Mouse (Mus musculus) C2C12 (cell line): Measurements from ENCODE around the gene Sart3. TPM values are rescaled to one million over a fixed set of nuclear protein-coding genes. Genes with fewer than 3 reads are reported as not detected.

Source experiments
- H3K27me3 ChIP-seq: one replicate; pipeline ENCODE4 v1.6.1; 2011; ENCODE audit not compliant: control insufficient read depth, insufficient read depth, insufficient read length
- H3K36me3 ChIP-seq: one replicate; pipeline ENCODE4 v1.6.1; 2011; ENCODE audit not compliant: control insufficient read depth, insufficient read depth
- H3K4me3 ChIP-seq: one replicate; pipeline ENCODE4 v1.5.1; 2011; ENCODE audit warnings: mild to moderate bottlenecking, control low read depth; ENCODE audit not compliant: poor library complexity, insufficient read depth, severe bottlenecking
- H3K79me2 ChIP-seq: one replicate; pipeline ENCODE4 v1.6.1; 2011; ENCODE audit not compliant: control insufficient read depth, insufficient read depth
- H3K79me3 ChIP-seq: one replicate; pipeline ENCODE4 v1.6.1; 2011; ENCODE audit warnings: low read depth, control low read depth
- H3ac ChIP-seq: one replicate; pipeline ENCODE3; 2011; ENCODE audit warnings: low read depth; ENCODE audit not compliant: control insufficient read depth, insufficient read length
- CEBPB ChIP-seq: IDR thresholded peaks from one replicate; pipeline ENCODE4 v1.6.1; 2011; ENCODE audit warnings: low read depth, mild to moderate bottlenecking, control low read depth, moderate library complexity
- CTCF ChIP-seq: IDR thresholded peaks from one replicate; pipeline ENCODE4 v1.5.1; 2011; ENCODE audit not compliant: control insufficient read depth, insufficient read depth, insufficient read length
- FOSL1 ChIP-seq: IDR thresholded peaks from one replicate; pipeline ENCODE4 v1.8.0; 2011; ENCODE audit warnings: mild to moderate bottlenecking, low read length; ENCODE audit not compliant: poor library complexity, insufficient read depth, severe bottlenecking
- MAX ChIP-seq: IDR thresholded peaks from one replicate; pipeline ENCODE4 v1.6.1; 2011; ENCODE audit warnings: mild to moderate bottlenecking, control low read depth
- MYOD1 ChIP-seq: IDR thresholded peaks from one replicate; pipeline ENCODE4 v1.6.1; 2011; ENCODE audit warnings: low read depth; ENCODE audit not compliant: control insufficient read depth, insufficient read length
- MYOG ChIP-seq: IDR thresholded peaks from one replicate; pipeline ENCODE4 v1.6.1; 2011; ENCODE audit not compliant: control insufficient read depth, insufficient read length; ENCODE audit errors: extremely low read depth
- USF1 ChIP-seq: IDR thresholded peaks from one replicate; pipeline ENCODE4 v1.6.1; 2011; ENCODE audit warnings: low read depth, mild to moderate bottlenecking, control low read depth, moderate library complexity
- polyA plus RNA-seq: library from polyadenylated mRNA; unstranded; fragments of >200 nt; fragmentation: generic; extraction: Trizol; gene quantifications from one replicate; pipeline ENCODE4 v1.2.1, GENCODE M21; 2012; ENCODE audit warnings: missing spikeins

The Sart3 gene
- polyA plus RNA-seq, 1 experiment, result 53.4 TPM

DNA sequence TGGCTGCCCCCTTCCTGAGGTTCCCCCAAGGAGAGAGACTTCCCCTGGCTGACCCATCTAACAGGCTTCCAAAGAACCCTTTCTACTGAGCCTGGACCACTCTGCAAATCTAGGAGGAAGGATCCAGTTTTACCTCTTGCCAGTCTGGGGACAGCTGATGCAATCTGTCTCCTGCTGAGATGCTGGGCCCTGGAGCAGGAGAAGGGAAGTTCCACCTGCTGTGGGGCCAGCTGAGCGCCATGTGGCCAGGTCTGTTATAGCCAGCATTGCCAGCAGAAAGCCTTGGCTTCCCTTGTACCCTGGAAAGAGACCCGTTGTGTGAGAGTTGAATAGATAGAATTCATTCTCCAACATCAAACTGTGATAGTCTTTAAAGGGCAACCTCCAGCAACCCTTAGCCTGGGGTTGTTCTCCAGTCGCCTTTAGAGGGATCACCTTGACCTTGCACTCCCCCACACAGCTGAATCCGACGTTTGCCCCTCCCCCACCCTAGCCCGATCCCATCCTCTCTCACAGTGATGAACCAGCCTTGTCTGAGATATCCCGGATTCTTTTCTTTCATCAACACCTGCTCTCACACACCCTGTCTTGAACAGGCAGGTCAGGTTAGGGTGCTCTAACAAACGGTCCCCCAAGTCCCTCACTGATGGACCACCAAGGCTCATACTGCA, 48.6 kb downstream of the Sart3 start:
- H3K4me3 ChIP-seq, result no peak overlapping the region
- H3K79me2 ChIP-seq, result no peaks in the 10 kb centered on the region
- TF ChIP-seq MYOG (no peak), MAX (no peak), FOSL1 (no peak), CTCF (no peak), MYOD1 (no peak), CEBPB (no peak), USF1 (no peak)
- H3K36me3 ChIP-seq, result no peaks in the 10 kb centered on the region
- H3K27me3 ChIP-seq, result peaks cover 34% of the 10 kb centered on the region
- H3ac ChIP-seq, result no peak overlapping the region
- no peaks in the 10 kb centered on the region for H3K79me3 ChIP-seq

DNA sequence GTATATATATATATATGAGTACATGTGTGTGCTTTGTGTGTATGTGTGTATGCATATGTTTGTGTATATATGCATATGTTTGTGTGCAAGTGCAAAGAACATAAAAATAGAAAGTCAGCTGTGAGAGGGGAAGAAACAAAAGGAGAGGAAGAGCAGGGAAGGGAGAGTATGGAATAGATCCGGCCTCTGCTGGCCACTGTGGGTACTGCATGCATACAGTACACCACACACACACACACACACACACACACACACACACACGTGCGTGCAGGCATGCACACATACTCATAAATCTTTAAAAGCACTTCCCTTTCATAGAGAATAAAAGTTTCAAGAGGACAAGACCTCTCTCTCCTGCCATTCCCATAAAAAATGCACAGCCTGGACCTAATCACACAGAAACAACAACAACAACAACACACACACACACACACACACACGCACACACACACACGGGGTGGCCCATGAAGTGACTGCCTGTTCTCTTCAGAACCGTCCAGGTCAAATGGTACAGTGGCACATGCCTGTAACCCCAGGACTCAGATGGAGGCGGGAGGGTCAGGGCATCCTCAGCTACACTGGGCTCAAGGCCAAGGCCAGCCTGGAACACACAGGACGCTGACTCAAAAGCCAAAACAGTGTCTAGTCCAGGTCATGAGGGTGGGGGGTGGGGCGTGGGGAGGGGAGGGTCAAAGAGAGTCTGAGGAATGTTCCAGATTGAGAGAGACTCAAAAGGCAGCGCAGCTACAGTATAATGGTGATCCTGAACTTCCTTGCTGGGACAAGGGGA, 49.9 kb downstream of the Sart3 start:
- H3K79me3 ChIP-seq, result no peaks in the 10 kb centered on the region
- H3ac ChIP-seq, result no peak overlapping the region
- no peaks in the 10 kb centered on the region for H3K79me2 ChIP-seq
- no peaks in the 10 kb centered on the region for H3K36me3 ChIP-seq
- H3K4me3 ChIP-seq, result no peak overlapping the region
- TF ChIP-seq CTCF (no peak), MAX (no peak)
- peaks cover 25% of the 10 kb centered on the region for H3K27me3 ChIP-seq

DNA sequence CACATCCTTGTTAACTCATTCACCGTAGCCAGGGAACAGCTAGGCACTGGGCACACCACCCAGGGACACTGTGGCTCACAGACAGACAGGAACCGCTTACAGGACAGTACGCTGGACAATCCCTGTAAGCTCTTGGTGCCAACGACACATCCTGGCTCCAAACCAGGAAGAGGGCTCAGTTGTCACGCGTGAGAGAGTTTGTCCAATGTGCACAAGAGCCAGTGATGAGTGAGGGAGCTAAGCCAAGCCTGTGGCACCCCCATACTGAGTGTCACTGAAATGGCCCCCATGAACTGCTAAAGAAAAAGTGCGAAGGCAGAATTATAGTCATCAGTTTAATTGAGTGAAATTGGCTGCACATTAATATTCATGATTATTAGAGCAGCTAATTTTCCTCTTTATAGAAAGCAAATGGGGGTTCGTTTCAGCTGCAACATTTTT, 53.1 kb downstream of the Sart3 start:
- TF ChIP-seq USF1 (no peak), FOSL1 (no peak), CEBPB (no peak), MYOG (no peak), CTCF (no peak), MAX (no peak), MYOD1 (no peak)
- no peaks in the 10 kb centered on the region for H3K79me3 ChIP-seq

DNA sequence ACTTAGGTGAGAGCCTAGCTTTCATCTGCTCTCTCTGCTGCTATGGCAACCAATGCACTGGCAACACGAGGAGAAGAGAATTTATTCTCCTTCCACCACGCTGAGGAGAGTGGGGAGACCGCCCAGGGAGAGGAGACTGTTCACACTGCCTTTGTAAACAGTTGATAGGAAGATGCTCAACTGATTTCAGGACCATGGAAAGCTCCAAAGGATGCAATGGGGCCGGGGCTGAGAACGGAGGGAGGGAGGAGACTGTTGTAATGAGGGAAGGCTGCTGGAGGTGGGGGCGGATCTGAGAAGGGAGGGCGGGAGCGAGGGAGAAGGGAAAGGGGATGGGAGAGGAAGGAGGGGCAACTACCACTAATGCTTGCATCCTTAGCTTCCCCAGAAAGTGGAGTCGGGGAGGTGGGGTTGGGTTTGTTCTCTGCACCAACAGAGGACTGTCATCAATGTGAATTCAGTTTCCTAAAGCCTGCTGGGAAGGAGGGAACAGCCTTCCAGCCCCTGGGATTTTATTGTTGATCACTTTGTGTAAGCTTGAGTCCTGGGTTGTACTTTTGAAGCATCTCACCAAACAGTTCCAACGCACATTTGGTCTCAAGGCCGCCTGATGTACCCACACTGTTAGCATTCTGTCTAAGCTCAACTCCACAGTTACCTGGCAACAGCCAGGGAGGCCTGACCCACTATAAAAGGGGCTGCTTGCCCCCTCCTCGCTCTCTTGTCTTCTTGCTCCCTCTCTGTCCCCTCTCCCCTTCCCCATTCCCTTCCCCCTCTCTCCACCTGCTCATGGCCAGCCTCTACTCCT, 55.5 kb downstream of the Sart3 start:
- no peak for TF ChIP-seq MAX
- TF ChIP-seq MYOD1, result no peak
- no peak for TF ChIP-seq USF1
- TF ChIP-seq CEBPB, result no peak
- TF ChIP-seq MYOG, result no peak
- TF ChIP-seq FOSL1, result no peak
- no peak for TF ChIP-seq CTCF
- Histone ChIP-seq H3K27me3 (peaks cover 5% of the 10 kb centered on the region), H3K79me2 (no peaks in the 10 kb centered on the region), H3ac (no peak overlapping the region), H3K36me3 (no peaks in the 10 kb centered on the region), H3K4me3 (no peak overlapping the region), H3K79me3 (no peaks in the 10 kb centered on the region)

More for the DNA sequence above, 53.1 kb downstream of the Sart3 start:
- Histone ChIP-seq H3K36me3 (no peaks in the 10 kb centered on the region), H3K27me3 (peaks cover 5% of the 10 kb centered on the region), H3ac (no peak overlapping the region), H3K4me3 (no peak overlapping the region), H3K79me2 (no peaks in the 10 kb centered on the region)

DNA sequence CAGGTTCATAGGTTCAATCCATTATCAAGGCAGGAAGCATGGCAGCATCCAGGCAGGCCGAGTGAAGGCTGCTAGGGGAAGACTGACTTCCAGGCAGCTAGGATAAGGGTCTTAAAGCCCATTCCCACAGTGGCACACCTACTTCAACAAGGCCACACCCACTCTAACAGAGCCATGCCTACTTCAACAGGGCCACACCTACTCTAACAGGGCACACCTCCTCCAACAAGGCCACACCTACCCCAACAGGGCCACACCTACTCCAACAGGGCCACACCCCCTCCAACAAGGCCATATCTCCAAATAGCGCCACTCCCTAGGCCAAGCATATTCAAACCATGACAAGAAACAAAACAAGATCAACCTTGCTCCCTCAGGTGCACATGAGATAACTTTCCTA, 59.4 kb downstream of the Sart3 start:
- Histone ChIP-seq H3K4me3 (no peak overlapping the region), H3K79me2 (no peaks in the 10 kb centered on the region), H3ac (no peak overlapping the region), H3K36me3 (no peaks in the 10 kb centered on the region), H3K79me3 (no peaks in the 10 kb centered on the region), H3K27me3 (peaks cover 21% of the 10 kb centered on the region)
- TF ChIP-seq MAX (no peak), CEBPB (no peak), FOSL1 (no peak), MYOG (no peak), MYOD1 (no peak), CTCF (no peak), USF1 (no peak)
